Mouse (Mus musculus) spleen, adult 2 months (tissue): Measurements from ENCODE around the gene Nav3.

Source experiments
- CTCF ChIP-seq: fragments of 200-500 bp; IDR thresholded peaks from 2 replicates; pipeline ENCODE4 v1.5.1; 2011; ENCODE audit warnings: mild to moderate bottlenecking, inconsistent platforms; ENCODE audit not compliant: insufficient read depth, insufficient read length, insufficient replicate concordance; ENCODE audit errors: extremely low read depth
- POLR2A ChIP-seq: fragments of 200-500 bp; IDR thresholded peaks from 2 replicates; pipeline ENCODE4 v1.6.1; 2011; ENCODE audit warnings: low read depth, low read length, inconsistent platforms

DNA sequence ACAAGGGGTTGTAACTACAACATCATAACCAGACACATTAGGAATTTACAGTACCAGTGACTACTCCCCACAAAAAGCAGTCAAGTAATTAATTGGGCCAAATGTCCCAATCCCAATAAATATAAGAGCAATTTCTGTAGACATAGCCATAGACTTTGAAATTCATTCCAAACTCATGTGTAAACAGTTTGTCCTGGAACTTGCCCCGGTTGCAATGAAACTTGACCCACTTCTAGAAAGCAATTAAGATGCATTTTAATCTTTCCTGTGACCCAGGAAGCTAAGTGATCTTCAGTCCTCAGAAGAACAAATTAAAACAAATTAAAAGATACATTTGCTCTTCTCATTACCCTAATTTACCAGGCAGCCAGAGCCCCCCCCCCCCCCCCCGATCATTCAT is 590.6 kb downstream of the Nav3 start:
- TF ChIP-seq POLR2A: no peak
- no peak for TF ChIP-seq CTCF
